Mouse (Mus musculus): Measurements from ENCODE around the gene Rnf217.

DNA sequence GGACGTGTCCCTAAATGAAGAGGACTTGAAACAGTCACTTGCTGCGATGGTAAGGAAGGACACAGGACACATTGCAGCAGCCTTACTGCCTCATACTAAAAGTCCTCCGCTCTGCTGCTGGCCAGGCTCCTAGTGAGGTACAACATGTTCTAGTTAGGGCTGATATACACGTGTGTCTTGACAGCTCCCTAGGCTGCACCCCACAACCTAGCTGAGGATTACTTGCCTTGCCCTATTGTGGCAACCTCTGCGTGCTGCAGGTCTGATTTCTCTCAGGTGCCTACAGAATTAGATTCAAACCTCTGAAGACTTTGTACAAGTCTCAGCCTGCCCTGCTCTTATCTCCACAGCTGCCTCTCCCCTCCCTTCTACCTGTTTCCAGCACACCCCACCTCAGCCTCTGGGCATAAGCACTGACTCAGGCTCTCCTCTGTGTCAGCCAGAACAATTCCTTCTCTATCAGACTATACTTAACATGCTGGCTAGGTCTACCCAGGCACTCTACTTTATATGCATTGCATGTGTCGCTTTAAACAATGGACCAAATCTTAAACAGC lies 75.6 kb downstream of the Rnf217 start:
- TF ChIP-seq CTCF (IDR thresholded peaks at IDR 0.05) (no peak), POLR2A (IDR thresholded peaks at IDR 0.05; ENCODE audit: insufficient read depth, low read depth, low read length) (no peak)

All from heart, adult 2 months (tissue).